Mouse (Mus musculus): ENCODE results near the gene Ralgapa1. TPM values are rescaled to one million over a fixed set of nuclear protein-coding genes. Genes with fewer than 3 reads are reported as not detected.

Gene Ralgapa1
- 10 to 100 TPM; 56.1 to 64.5 TPM for total RNA-seq (2021)

- peak; percentile 71 for DNase-seq (ENCODE audit: low spot score)
- intact Hi-C loops (cut with DNase I) = loop anchor here (2.0 to 10.0 kb wide), 2 partner anchors 24 to 516 kb away; partner anchors contain the start of gene Ppp2r3c
These were observed at the start of gene Ralgapa1 for GRCm38 (mm10) chr12:55820661-55821314. Ralgapa1 (minus strand) TSS chr12:55821167.

DNA sequence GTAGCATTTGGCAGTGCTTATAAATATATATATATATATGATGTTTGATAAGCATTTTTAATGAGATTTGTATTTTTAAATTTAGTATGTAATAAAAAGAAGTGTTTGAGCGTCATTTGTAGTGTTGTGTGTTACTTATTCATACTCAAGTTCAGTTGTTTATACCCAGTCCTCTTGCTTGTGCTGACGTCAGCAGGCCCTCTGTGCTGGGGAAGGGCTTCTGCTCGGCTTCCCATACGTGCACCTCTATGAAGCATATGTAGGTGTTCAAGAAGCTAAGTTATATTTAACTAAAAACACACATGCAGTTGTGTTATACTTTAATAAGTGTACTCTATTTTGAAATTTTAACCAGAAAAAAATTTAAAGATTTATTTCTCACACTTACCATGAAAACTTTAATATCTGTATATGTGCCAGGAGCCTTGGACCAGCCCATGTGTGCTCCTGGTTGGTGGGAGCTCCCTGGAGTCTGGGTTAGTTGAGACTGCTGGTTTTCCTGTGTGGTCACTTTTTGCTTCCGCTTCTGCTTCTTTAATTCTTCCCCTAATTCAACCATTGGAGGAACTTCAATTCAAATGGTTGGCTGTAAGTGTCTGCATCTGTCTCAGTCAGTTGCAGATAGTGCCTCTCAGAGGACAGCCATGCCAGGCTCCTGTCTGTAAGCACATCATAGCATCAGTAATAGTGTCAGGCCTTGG is 48.8 kb upstream of the Ralgapa1 start:
- intact Hi-C loops (cut with DNase I) = no loop called here
- no peak for DNase-seq (ENCODE audit: low spot score)

GRCm38 (mm10) chr12:55867738-55868137 is 46.8 kb upstream of the Ralgapa1 start:
- intact Hi-C loops (cut with DNase I) = no loop called here
- no peak for DNase-seq (ENCODE audit: low spot score)

GRCm38 (mm10) chr12:55860631-55861030 is 39.7 kb upstream of the Ralgapa1 start:
- no peak for DNase-seq (ENCODE audit: low spot score)
- intact Hi-C loops (cut with DNase I) = no loop called here

- no peak for DNase-seq (ENCODE audit: low spot score)
- intact Hi-C loops (cut with DNase I) = loop anchor here (10.0 kb wide), 1 partner anchor 1165 kb away; the partner anchor contains the start of gene Eapp
These were observed 38.7 kb upstream of the Ralgapa1 start for GRCm38 (mm10) chr12:55859409-55860349.

- intact Hi-C loops (cut with DNase I) = loop anchor here (10.0 kb wide), 1 partner anchor 1156 kb away; the partner anchor contains the start of gene Eapp
- DNase-seq (ENCODE audit: low spot score) = no peak
These were observed 29.7 kb upstream of the Ralgapa1 start for GRCm38 (mm10) chr12:55850650-55851049.

DNA sequence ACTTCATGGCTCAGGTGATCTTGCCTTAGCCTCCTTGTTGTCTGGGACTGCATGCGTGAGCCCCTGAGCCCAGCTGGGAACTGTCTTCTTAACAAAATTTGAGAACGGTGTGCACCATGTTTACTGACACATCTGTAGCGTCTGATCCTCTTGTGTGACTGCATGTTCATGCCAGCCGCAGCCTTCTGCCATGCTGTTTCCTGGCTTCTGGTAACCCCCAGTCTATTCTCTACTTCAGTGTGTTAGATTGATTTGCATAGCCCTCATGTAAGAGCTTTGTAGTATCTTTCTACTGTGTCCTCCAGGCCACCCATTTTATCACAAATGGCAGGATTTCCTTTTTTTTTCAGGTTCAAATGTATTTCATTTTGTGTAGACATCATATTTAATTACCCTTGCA is 26.9 kb upstream of the Ralgapa1 start:
- no peak for DNase-seq (ENCODE audit: low spot score)
- intact Hi-C loops (cut with DNase I) = no loop called here

DNA sequence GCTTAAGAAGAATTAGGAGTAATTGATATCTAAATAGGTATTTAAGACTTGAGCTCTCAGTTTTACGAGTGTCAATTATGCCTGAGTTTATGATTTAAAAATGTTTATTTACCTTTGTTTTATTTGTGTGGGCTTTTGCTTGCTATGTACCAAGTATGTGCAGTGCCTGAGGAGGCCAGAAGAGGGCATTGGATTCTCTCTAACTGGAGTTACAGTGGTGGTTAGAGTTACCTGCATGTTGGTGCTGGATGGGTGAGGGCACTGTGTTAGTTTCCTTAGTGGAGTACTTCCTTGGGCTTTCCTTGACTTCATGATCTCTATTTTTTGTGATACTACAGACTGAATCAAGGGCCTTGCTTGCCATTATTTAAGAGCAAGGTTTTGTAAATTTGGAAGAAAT is 25.8 kb upstream of the Ralgapa1 start:
- DNase-seq (ENCODE audit: low spot score) = no peak
- intact Hi-C loops (cut with DNase I) = no loop called here

GRCm38 (mm10) chr12:55837495-55837894 is 16.5 kb upstream of the Ralgapa1 start:
- intact Hi-C loops (cut with DNase I) = no loop called here
- DNase-seq (ENCODE audit: low spot score) = no peak

DNA sequence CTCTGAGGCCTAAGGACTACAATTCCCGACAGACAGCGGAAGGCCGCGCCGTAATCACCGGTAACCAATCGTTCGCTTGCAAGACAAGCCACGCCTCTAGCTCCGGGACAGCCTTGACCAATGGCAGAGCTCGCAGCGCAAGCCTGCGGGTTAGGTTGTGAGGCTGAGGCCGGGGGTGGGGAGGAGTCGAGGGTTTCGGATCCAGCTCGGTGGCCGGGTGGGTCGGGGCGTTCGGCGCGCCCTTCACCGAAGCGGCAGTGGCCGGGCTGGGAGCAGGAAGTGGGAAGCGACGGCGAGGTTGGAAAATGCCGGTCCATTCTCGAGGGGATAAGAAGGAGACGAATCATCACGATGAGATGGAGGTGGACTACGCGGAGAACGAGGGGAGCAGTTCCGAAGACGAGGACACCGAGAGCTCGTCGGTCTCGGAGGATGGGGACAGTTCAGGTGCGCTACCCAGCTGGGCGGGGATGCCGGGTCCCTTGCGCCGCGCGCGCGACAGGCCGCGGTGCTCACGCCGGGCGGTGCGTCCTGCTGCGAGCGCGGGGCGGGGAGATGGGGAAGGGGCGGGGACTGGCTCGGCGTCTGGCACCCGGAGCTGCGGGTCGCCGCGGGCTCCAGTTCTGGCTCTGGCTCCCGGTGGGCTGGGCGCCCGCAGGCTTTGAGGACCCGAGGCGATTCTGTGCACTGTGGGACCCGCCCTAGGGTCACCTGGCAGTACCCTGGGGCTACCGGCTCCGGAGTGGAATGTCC is 15.4 kb upstream of the Ralgapa1 start, which contains the start of gene Brms1l:
Gene Brms1l (plus strand): TSS at position 126 of the 753 bp plus-strand sequence.
- intact Hi-C loops (cut with DNase I) = no loop called here
- peak; percentile 93 for DNase-seq (ENCODE audit: low spot score)

DNA sequence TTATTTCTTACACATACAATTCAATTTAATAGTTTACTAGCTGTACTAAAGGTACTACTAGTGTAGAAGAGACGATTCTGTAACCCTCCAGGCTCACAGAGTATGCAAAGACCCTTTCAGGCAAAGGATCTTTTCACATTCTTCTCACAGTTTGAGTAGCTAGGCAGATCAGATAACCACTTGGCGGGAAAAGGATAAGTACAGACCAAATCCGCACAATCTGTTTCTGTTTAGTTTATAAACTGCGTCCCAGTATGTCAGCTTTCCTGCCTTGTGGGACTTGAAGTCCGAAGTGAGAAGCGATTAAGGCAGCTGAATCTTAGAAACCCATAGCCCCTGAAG is 14.9 kb upstream of the Ralgapa1 start:
- intact Hi-C loops (cut with DNase I) = no loop called here

DNA sequence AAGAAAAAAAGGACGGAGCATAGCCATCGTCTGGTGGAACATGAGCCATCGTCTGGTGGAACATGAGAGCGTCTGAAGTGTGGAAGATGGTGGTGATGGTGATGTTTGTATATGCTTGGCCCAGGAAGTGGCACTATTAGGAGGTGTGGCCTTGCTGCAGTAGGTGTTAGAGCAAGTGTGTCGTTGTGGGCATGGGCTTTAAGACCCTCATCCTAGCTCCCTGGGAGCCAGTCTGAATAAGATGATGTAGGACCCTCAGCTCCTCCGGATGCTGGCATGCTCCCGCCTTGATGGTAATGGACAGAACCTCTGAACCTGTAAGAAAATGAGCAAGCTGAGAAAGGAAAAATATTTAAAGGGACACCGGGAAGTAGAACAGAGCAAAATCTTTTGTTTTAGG is 13.9 kb upstream of the Ralgapa1 start:
- no peak for DNase-seq (ENCODE audit: low spot score)
- intact Hi-C loops (cut with DNase I) = loop anchor here (5.0 kb wide), 1 partner anchor 43 kb away; no protein-coding TSS in a partner anchor

More for the DNA sequence above, 14.9 kb upstream of the Ralgapa1 start:
- DNase-seq (ENCODE audit: low spot score) = no peak

- intact Hi-C loops (cut with DNase I) = loop anchor here (5.0 kb wide), 1 partner anchor 42 kb away; no protein-coding TSS in a partner anchor
- no peak for DNase-seq (ENCODE audit: low spot score)
These were observed 13.1 kb upstream of the Ralgapa1 start for GRCm38 (mm10) chr12:55833906-55834625.

DNA sequence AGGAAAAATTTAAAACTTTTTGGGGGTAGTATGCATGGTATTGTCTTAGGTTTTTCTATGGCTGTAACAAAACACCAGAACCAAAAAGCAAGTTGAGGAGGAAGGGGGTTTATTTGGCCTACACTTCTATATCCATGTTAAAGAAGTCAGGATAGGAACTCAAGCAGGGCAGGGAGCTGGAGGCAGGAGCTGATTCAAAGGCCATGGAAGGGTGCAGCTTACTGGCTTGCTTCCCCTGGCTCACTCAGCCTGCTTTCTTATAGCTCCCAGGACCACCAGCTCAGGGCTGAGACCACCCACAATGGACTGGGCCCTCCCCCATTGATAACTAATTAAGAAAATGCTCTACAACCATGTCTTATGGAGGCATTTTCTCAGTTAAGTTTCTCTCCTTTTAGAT is 12.0 kb upstream of the Ralgapa1 start:
- no peak for DNase-seq (ENCODE audit: low spot score)
- intact Hi-C loops (cut with DNase I) = loop anchor here (5.0 kb wide), 1 partner anchor 41 kb away; no protein-coding TSS in a partner anchor

- intact Hi-C loops (cut with DNase I) = loop anchor here (1.0 to 5.0 kb wide), 2 partner anchors 39 to 53 kb away; no protein-coding TSS in a partner anchor
- peak; percentile 27 for DNase-seq (ENCODE audit: low spot score)
These were observed 10.1 kb upstream of the Ralgapa1 start for GRCm38 (mm10) chr12:55831101-55831500.

DNA sequence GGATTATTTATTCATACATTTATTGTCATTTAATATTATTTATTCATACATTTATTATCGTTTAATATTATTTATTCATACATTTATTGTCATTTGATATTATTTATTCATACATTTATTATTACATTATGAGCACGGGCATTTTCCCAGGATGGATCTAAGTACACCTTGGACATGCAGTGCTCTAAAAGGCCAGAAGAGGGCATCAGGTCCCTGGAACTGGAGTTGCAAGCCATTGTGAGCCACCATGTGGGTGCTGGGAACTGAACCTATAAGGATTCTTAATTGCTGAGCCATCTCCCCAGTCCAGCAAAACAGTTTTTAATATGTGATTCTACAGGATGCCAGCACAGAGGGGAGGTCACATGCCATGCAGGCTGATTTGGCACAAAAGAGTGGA is 4.6 kb upstream of the Ralgapa1 start:
- no peak for DNase-seq (ENCODE audit: low spot score)
- intact Hi-C loops (cut with DNase I) = loop anchor here (10.0 kb wide), 1 partner anchor 521 kb away; the partner anchor contains the start of gene Ppp2r3c

DNA sequence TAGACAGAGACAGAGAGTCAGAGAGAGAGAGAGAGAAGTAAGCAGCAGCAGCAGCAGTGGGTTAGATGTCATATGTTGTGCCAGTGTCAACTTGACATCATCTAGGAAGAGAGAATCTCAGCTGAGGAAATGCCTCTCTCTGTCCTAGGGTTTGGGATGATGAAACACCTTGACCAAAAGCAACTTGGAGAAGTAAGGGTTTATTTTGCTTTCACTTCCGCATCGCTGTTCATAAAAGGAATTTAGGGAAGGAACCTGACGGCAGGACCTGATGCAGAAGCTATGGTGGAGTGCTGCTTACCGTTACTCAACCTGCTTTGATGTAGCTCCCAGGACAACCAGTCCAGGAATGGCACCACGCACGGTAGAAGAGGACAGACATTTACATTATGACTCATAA is 3.1 kb upstream of the Ralgapa1 start:
- intact Hi-C loops (cut with DNase I) = loop anchor here (10.0 kb wide), 1 partner anchor 519 kb away; the partner anchor contains the start of gene Ppp2r3c
- no peak for DNase-seq (ENCODE audit: low spot score)

DNA sequence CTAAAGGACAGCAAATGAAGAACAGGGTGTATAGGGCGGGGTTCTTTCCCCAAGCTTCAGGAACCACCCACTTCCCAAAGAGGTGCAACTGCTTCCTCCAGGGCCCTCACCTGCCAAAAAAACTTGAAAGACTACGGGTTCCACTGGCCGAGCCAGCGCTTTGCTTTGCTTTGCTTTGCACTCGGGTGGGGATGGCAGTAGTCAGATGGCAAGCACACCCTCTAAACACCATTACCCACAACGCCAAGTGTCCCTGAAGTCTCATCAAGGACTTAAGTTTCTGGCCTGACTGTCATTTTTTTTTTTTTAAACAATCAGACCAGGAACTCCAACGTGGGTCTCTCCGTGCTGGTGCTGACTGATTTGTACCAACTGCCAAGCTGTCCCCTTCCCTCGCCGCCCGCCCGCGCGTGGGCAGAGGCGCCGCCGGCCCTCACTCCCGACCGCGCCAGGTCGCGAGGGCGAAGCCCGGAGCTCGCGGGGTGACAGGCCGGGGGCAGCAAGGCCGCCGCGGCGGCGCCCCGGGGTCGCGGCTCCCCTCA is 777 bp downstream of the Ralgapa1 start:
- peak; percentile 29 for DNase-seq (ENCODE audit: low spot score)
- intact Hi-C loops (cut with DNase I) = loop anchor here (2.0 to 10.0 kb wide), 2 partner anchors 23 to 515 kb away; partner anchors contain the start of gene Ppp2r3c
